Mouse (Mus musculus): ENCODE results near the gene Galnt6. TPM values are rescaled to one million over a fixed set of nuclear protein-coding genes. Genes with fewer than 3 reads are reported as not detected.

The Galnt6 gene
- polyA plus RNA-seq, 1 experiment from 2014 or later: 0.87 TPM

DNA sequence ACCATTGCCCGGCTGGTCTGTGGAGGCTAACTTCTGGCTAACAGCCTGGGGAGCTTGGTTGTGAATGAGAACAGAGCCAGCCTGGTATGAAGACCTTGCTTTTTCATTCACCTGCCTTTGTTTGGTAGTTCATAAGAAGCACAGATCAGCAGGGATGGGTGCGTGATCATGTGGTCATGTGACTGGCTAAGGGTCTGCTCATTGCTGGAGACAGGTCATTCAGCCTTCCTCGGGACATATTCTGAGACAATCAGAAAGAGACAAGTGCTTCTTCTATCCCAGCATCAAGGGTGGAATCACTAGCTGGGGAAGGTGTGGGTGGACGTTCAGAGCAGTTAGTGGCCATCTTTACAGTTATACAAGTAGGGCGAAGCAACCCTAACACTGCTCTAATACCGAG lies 10.3 kb upstream of the Galnt6 start:
- no peak overlapping the region for H3K9ac ChIP-seq (replicated peaks; ENCODE audit: low read length)
- H3K27ac ChIP-seq (ENCODE audit: low read length): no peak overlapping the region
- H3K4me2 ChIP-seq (replicated peaks; ENCODE audit: low read depth, low read length): no peak overlapping the region
- no peaks in the 10 kb centered on the region for H3K4me1 ChIP-seq (ENCODE audit: insufficient read depth, low read length)
- H3K27me3 ChIP-seq (ENCODE audit: insufficient read depth, low read length): no peaks in the 10 kb centered on the region
- no peaks in the 10 kb centered on the region for H3K9me3 ChIP-seq (ENCODE audit: low read length)
- ATAC-seq (ENCODE audit: low FRiP score, low TSS enrichment): no peak
- H3K4me3 ChIP-seq (ENCODE audit: low read length): no peak overlapping the region
- H3K36me3 ChIP-seq (ENCODE audit: insufficient read depth, low read length): no peaks in the 10 kb centered on the region
- WGBS: 91% methylated on average over 6 of the region's 6 CpGs

DNA sequence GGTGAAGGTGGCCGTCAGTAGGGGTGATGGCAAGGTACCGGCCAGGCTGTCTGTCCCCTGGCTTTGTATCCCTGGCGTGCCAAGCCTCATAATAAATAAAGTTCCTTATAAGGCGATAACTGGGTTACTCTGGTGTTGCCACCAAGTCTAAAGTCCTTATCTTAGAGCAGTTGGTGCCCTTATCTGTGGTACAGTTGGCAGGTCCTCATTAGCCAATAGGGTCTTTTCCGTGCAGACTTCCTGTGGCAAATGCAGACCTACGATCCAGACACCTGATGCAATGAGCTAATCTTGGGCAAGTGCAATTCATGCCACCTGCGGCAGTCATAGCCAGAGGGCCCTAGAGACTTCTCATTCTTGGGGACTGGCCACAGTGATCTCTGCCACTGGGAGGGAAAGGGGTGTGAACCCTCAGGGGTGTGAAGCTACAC lies 9.2 kb upstream of the Galnt6 start:
- 83% methylated on average over 7 of the region's 7 CpGs for WGBS
- no peaks in the 10 kb centered on the region for H3K9me3 ChIP-seq (ENCODE audit: low read length)
- H3K27ac ChIP-seq (ENCODE audit: low read length): no peak overlapping the region
- ATAC-seq (ENCODE audit: low FRiP score, low TSS enrichment): no peak
- no peak overlapping the region for H3K4me2 ChIP-seq (replicated peaks; ENCODE audit: low read depth, low read length)
- H3K9ac ChIP-seq (replicated peaks; ENCODE audit: low read length): no peak overlapping the region
- H3K4me1 ChIP-seq (ENCODE audit: insufficient read depth, low read length): no peaks in the 10 kb centered on the region
- H3K4me3 ChIP-seq (ENCODE audit: low read length): no peak overlapping the region
- no peaks in the 10 kb centered on the region for H3K36me3 ChIP-seq (ENCODE audit: insufficient read depth, low read length)
- H3K27me3 ChIP-seq (ENCODE audit: insufficient read depth, low read length): no peaks in the 10 kb centered on the region

- H3K9me3 ChIP-seq (ENCODE audit: low read length): no peaks in the 10 kb centered on the region
- no peak for ATAC-seq (ENCODE audit: low FRiP score, low TSS enrichment)
- no peak overlapping the region for H3K4me3 ChIP-seq (ENCODE audit: low read length)
- 76% methylated on average over 3 of the region's 3 CpGs for WGBS
- H3K27ac ChIP-seq (ENCODE audit: low read length): no peak overlapping the region
- H3K4me2 ChIP-seq (replicated peaks; ENCODE audit: low read depth, low read length): no peak overlapping the region
- no peaks in the 10 kb centered on the region for H3K27me3 ChIP-seq (ENCODE audit: insufficient read depth, low read length)
- no peak overlapping the region for H3K9ac ChIP-seq (replicated peaks; ENCODE audit: low read length)
- peaks cover 3% of the 10 kb centered on the region; the same call in 1 of the 2 replicates for H3K4me1 ChIP-seq (ENCODE audit: insufficient read depth, low read length)
- H3K36me3 ChIP-seq (ENCODE audit: insufficient read depth, low read length): no peaks in the 10 kb centered on the region
Observed at GRCm38 (mm10) chr15:100737667-100738066, 8.5 kb upstream of the Galnt6 start.

DNA sequence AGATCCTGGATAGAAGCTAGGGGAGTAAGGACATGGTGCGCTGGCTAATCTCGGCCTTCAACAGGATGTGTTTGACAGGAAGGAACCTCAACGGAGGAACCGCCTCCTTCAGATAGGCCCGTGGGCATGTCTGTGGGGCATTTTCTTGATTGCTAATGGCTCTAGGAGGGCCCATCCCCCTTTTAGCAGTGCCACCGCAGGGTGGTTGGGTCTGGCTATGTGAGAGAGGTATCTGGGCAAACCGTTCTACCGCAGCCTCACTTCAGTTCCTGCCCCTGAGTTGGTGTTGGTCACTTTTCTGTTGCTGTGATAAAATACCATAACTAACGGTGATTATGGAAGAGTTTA lies 6.8 kb upstream of the Galnt6 start:
- Histone ChIP-seq H3K27ac (ENCODE audit: low read length) (no peak overlapping the region), H3K4me2 (replicated peaks; ENCODE audit: low read depth, low read length) (no peak overlapping the region), H3K4me1 (ENCODE audit: insufficient read depth, low read length) (peaks cover 6% of the 10 kb centered on the region; the same call in 1 of the 2 replicates), H3K9ac (replicated peaks; ENCODE audit: low read length) (no peak overlapping the region), H3K27me3 (ENCODE audit: insufficient read depth, low read length) (peaks cover 3% of the 10 kb centered on the region), H3K36me3 (ENCODE audit: insufficient read depth, low read length) (no peaks in the 10 kb centered on the region), H3K9me3 (ENCODE audit: low read length) (no peaks in the 10 kb centered on the region), H3K4me3 (ENCODE audit: low read length) (no peak overlapping the region)
- 81% methylated on average over 9 of the region's 9 CpGs for WGBS
- no peak for ATAC-seq (ENCODE audit: low FRiP score, low TSS enrichment)

DNA sequence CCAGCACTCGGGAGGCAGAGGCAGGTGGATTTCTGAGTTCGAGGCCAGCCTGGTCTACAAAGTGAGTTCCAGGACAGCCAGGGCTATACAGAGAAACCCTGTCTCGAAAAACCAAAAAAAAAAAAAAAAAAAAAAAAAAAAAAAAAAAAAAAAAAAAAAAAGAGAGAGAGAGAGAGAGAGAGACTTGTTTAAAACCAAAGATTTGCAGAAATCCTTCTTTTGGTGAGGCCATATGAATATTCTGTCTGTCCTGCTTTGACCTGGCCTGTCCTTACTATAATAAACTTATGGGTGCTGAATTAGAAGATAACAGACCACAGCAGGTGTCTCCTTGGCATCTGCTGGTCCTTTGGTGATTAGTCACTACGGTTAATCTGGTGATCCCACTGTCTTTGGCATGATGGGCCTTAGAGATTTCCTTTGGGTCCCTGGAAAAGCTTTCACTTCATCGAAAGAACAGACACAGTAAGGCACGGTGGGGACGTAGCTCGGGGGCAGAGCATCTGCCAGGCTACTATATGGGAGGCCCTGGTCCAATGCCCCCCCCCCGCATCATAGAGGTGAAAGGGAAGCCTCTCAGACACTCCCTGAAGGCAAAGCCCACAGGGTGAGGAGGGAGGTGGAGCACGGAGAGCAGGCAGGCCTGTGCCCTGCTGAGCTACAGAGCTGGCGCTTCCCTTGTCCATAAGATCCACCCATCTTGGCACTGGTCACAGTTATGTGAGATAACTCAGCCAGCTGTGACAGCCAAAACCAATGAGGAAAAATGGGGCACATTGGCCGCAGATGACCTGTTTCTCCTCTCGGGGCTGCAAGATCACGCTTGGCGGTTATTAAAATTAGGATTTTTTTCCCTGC lies 6.1 kb upstream of the Galnt6 start:
- whole genome bisulfite sequencing: 88% methylated on average over 14 of the region's 15 CpGs
- no peaks in the 10 kb centered on the region for H3K9me3 ChIP-seq (ENCODE audit: low read length)
- no peak overlapping the region for H3K9ac ChIP-seq (replicated peaks; ENCODE audit: low read length)
- no peak for ATAC-seq (ENCODE audit: low FRiP score, low TSS enrichment)
- H3K4me3 ChIP-seq (ENCODE audit: low read length): no peak overlapping the region
- H3K4me1 ChIP-seq (ENCODE audit: insufficient read depth, low read length): peaks cover 6% of the 10 kb centered on the region; the same call in 1 of the 2 replicates
- no peak overlapping the region for H3K27ac ChIP-seq (ENCODE audit: low read length)
- peaks cover 9% of the 10 kb centered on the region for H3K27me3 ChIP-seq (ENCODE audit: insufficient read depth, low read length)
- H3K4me2 ChIP-seq (replicated peaks; ENCODE audit: low read depth, low read length): no peak overlapping the region
- H3K36me3 ChIP-seq (ENCODE audit: insufficient read depth, low read length): no peaks in the 10 kb centered on the region

DNA sequence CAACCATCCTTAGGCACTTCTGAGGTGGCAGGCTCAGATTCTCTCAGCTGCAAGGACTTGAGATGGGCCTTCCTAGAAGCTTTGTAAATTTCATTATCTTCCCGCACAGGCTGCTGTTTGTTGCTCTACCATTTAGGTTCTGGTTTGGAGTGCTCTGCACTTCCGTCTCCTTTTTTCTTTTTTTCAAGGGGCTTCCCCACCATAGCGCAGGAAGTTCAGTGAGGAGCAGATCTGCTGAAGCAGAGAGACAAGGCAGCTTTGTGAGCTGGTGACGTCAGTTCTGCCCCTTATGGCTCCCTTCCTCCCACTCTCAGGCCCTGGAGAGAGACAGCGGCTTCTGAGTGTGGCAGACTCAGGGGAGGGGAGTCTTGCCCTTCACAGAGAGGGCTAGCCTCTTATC lies 3.4 kb upstream of the Galnt6 start:
- H3K4me1 ChIP-seq (ENCODE audit: insufficient read depth, low read length): peaks cover 17% of the 10 kb centered on the region
- ATAC-seq (ENCODE audit: low FRiP score, low TSS enrichment): no peak

DNA sequence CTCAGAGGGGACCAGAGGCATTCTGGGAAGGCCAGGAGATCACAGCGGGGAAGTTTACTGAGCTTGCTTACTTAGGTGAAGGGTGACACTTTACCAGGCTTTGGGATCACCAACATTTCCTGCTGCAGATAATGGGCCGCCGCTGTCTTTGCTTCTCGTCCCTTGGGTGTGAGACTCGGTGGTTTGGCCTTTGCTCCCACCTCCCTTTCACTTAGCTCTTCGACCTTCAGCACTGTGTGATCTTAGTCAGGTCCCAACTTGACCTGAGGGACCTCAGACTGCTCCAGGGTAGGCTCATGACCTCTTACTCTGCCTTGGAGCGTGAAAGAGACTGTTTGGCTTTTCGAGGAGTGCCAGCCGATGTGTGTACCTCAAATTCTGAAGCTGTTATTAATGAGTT lies 1.9 kb upstream of the Galnt6 start:
- H3K36me3 ChIP-seq (ENCODE audit: insufficient read depth, low read length): no peaks in the 10 kb centered on the region
- 52% methylated on average over 9 of the region's 9 CpGs for WGBS

More for the DNA sequence above, 3.4 kb upstream of the Galnt6 start:
- WGBS: 27% methylated on average over 5 of the region's 5 CpGs
- H3K9ac ChIP-seq (replicated peaks; ENCODE audit: low read length): no peak overlapping the region
- H3K27me3 ChIP-seq (ENCODE audit: insufficient read depth, low read length): peaks cover 37% of the 10 kb centered on the region
- H3K27ac ChIP-seq (ENCODE audit: low read length): no peak overlapping the region
- no peaks in the 10 kb centered on the region for H3K9me3 ChIP-seq (ENCODE audit: low read length)
- H3K4me3 ChIP-seq (ENCODE audit: low read length): no peak overlapping the region
- H3K36me3 ChIP-seq (ENCODE audit: insufficient read depth, low read length): no peaks in the 10 kb centered on the region
- H3K4me2 ChIP-seq (replicated peaks; ENCODE audit: low read depth, low read length): no peak overlapping the region

GRCm38 (mm10) chr15:100728586-100728985 lies 590 bp downstream of the Galnt6 start:
- Histone ChIP-seq H3K9me3 (ENCODE audit: low read length) (no peaks in the 10 kb centered on the region), H3K4me2 (replicated peaks; ENCODE audit: low read depth, low read length) (peak overlapping the region; percentile 61), H3K27ac (ENCODE audit: low read length) (no peak overlapping the region), H3K9ac (replicated peaks; ENCODE audit: low read length) (peak overlapping the region; percentile 42; the same call in 1 of the 2 replicates), H3K36me3 (ENCODE audit: insufficient read depth, low read length) (no peaks in the 10 kb centered on the region), H3K27me3 (ENCODE audit: insufficient read depth, low read length) (peaks cover 48% of the 10 kb centered on the region), H3K4me1 (ENCODE audit: insufficient read depth, low read length) (peaks cover 18% of the 10 kb centered on the region), H3K4me3 (ENCODE audit: low read length) (peak overlapping the region; percentile 45)
- 35% methylated on average over 9 of the region's 9 CpGs for WGBS
- no peak for ATAC-seq (ENCODE audit: low FRiP score, low TSS enrichment)

More for the DNA sequence above, 1.9 kb upstream of the Galnt6 start:
- H3K9ac ChIP-seq (replicated peaks; ENCODE audit: low read length): no peak overlapping the region
- H3K9me3 ChIP-seq (ENCODE audit: low read length): no peaks in the 10 kb centered on the region
- H3K27ac ChIP-seq (ENCODE audit: low read length): no peak overlapping the region
- no peak overlapping the region for H3K4me2 ChIP-seq (replicated peaks; ENCODE audit: low read depth, low read length)
- H3K27me3 ChIP-seq (ENCODE audit: insufficient read depth, low read length): peaks cover 45% of the 10 kb centered on the region
- peaks cover 17% of the 10 kb centered on the region for H3K4me1 ChIP-seq (ENCODE audit: insufficient read depth, low read length)
- ATAC-seq (ENCODE audit: low FRiP score, low TSS enrichment): no peak
- no peak overlapping the region for H3K4me3 ChIP-seq (ENCODE audit: low read length)

- peaks cover 48% of the 10 kb centered on the region for H3K27me3 ChIP-seq (ENCODE audit: insufficient read depth, low read length)
- no peak overlapping the region for H3K27ac ChIP-seq (ENCODE audit: low read length)
- no peak for ATAC-seq (ENCODE audit: low FRiP score, low TSS enrichment)
- no peak overlapping the region for H3K9ac ChIP-seq (replicated peaks; ENCODE audit: low read length)
- H3K4me1 ChIP-seq (ENCODE audit: insufficient read depth, low read length): peaks cover 20% of the 10 kb centered on the region
- H3K4me3 ChIP-seq (ENCODE audit: low read length): no peak overlapping the region
- no peaks in the 10 kb centered on the region for H3K9me3 ChIP-seq (ENCODE audit: low read length)
- no peak overlapping the region for H3K4me2 ChIP-seq (replicated peaks; ENCODE audit: low read depth, low read length)
- no peaks in the 10 kb centered on the region for H3K36me3 ChIP-seq (ENCODE audit: insufficient read depth, low read length)
- 80% methylated on average over 11 of the region's 11 CpGs for WGBS
Observed at GRCm38 (mm10) chr15:100727834-100728233, 1.3 kb downstream of the Galnt6 start.

DNA sequence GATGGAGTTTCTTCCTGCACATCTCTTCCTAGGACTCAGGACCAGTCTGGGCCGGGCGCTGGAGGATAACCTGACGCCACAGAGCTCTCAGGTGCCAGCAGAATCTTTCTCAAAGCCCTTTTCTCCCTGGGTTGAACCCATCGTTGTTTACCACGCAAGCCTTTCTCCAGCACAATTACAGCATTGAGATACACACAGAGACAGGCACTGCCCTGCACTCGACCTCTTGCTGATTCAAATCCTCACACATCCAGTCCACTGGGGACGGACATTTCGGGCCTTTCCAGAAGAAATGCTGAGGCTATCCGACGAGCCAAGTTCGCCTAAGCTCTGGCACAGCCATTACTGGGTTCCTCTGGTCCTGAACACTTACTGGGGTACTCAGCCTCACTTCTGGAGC lies 2.5 kb downstream of the Galnt6 start:
- Histone ChIP-seq H3K27me3 (ENCODE audit: insufficient read depth, low read length) (peaks cover 50% of the 10 kb centered on the region), H3K4me1 (ENCODE audit: insufficient read depth, low read length) (peaks cover 15% of the 10 kb centered on the region), H3K9ac (replicated peaks; ENCODE audit: low read length) (no peak overlapping the region), H3K4me3 (ENCODE audit: low read length) (no peak overlapping the region), H3K9me3 (ENCODE audit: low read length) (no peaks in the 10 kb centered on the region), H3K4me2 (replicated peaks; ENCODE audit: low read depth, low read length) (no peak overlapping the region), H3K27ac (ENCODE audit: low read length) (no peak overlapping the region), H3K36me3 (ENCODE audit: insufficient read depth, low read length) (no peaks in the 10 kb centered on the region)
- 87% methylated on average over 11 of the region's 11 CpGs for WGBS
- ATAC-seq (ENCODE audit: low FRiP score, low TSS enrichment): no peak
